Mouse (Mus musculus) CH12.LX (cell line): Measurements from ENCODE around the gene Mapk6.

ENCODE experiments used
- CTCF ChIP-seq, 2 experiments: IDR thresholded peaks in 1 of 2; conservative IDR thresholded peaks in 1 of 2; 2 replicates each; pipeline ENCODE4 v1.5.1; 2011 to 2012; ENCODE audit warnings: low read depth in 2 of 2, low read length in 2 of 2, improper control_type of control experiment in 1 of 2, inconsistent platforms in 1 of 2, mild to moderate bottlenecking in 1 of 2, moderate library complexity in 1 of 2
- EP300 ChIP-seq: IDR thresholded peaks from 2 replicates; pipeline ENCODE4 v1.6.1; 2011; ENCODE audit warnings: low read length, improper control_type of control experiment
- POLR2A ChIP-seq: IDR thresholded peaks from 2 replicates; pipeline ENCODE4 v1.6.1; 2011; ENCODE audit warnings: low read depth, mild to moderate bottlenecking, improper control_type of control experiment, low read length
- POLR2AphosphoS2 ChIP-seq: IDR thresholded peaks from 2 replicates; pipeline ENCODE4 v1.6.1; 2011; ENCODE audit warnings: low read depth, low read length, improper control_type of control experiment
- SMC3 ChIP-seq: IDR thresholded peaks from 2 replicates; pipeline ENCODE4 v1.6.1; 2011; ENCODE audit warnings: low read depth, low read length, improper control_type of control experiment
- ZNF384 ChIP-seq: IDR thresholded peaks from 2 replicates; pipeline ENCODE4 v1.6.1; 2012; ENCODE audit warnings: low read depth, low read length, improper control_type of control experiment, inconsistent platforms

DNA sequence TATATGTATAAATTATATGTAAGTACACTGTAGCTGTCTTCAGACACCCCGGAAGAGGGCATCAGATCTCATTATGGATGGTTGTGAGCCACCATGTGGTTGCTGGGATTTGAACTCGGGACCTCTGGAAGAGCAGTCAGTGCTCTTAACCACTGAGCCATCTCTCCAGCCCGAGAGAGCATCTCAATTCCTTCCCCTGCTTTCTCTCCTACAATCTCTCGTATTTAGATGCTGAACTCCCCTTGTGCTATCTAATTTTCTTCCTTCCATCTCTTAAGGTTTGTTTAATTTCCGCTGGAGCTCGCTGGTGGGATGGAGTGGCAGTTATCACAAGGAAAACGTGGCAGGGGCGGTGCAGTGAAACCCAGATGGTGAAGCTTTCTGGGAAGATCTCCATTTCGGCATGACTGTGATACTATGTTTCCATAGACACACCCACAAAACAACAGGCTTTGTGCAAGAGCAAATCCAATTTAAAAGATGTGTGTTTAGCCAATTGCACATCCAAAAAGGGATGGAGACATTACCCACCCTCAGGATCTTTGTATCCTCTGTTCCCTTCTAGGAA lies 52.6 kb downstream of the Mapk6 start:
- TF ChIP-seq EP300 (no peak), POLR2A (no peak), SMC3 (no peak), CTCF (conservative IDR thresholded peaks at IDR 0.05 in 1 of 2, IDR thresholded peaks at IDR 0.05 in 1 of 2; ENCODE audit: low read depth in 2 of 2, low read length in 2 of 2) (no peak), ZNF384 (no peak), POLR2AphosphoS2 (no peak)
